Mouse (Mus musculus): ENCODE data around the gene Sod1. TPM values are rescaled to one million over a fixed set of nuclear protein-coding genes. Genes with fewer than 3 reads are reported as not detected.

Gene Sod1
- polyA plus RNA-seq (2017; shearing (Covaris generic)), result 85.3 TPM

DNA sequence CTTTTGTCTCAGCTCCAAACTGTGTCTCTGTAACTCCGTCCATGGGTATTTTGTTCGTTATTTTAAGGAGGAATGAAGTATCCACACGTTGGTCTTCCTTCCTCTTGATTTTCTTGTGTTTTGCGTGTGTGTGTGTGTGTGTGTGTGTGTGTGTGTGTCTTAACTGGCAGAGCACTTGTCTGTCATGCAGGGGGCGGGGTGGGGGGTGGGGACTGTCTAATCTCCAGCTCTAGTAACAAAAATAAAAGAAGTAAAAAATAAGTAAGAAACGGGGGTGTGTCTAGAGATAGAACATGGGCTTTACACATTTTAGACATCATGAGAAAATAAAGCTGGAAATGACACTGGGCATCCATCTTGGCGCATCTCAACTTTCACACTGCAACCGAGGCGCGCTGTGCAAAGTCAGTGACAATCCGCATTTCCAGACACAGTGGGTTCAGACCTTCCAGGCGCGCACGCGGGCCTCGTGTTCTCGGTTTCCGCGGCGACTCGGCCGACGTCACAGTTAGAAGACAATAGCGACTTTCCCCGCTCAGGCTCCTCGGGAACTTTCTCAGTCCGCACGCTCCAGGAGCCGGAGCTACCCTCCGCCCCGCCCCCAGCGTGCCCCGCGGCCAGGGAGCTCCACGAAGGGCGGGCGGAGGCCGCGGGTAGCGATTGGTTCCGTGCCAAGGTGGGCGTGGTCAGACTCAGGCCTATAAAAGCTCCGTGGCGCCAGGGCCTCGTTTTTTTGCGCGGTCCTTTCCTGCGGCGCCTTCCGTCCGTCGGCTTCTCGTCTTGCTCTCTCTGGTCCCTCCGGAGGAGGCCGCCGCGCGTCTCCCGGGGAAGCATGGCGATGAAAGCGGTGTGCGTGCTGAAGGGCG, at the start of gene Sod1:
Gene Sod1, plus strand, starts transcription at position 729 of the 866 bp plus-strand sequence.

Other genes with a start within 250 kb of the Sod1 start
- gene Tiam1, start 77.0 kb upstream of the Sod1 start, polyA plus RNA-seq (2017; shearing (Covaris generic)), result 47.0 TPM
- 12.9 TPM for gene Scaf4, start 63.7 kb downstream of the Sod1 start, polyA plus RNA-seq (2017; shearing (Covaris generic))
- 0.17 TPM for gene Hunk, start 165.3 kb downstream of the Sod1 start, polyA plus RNA-seq (2017; shearing (Covaris generic))

Data from inflammation-experienced regulatory T-cells, adult 16 weeks (primary cell).